Mouse (Mus musculus): ENCODE data around the gene Gm9821. TPM values are rescaled to one million over a fixed set of nuclear protein-coding genes. Genes with fewer than 3 reads are reported as not detected.

Gene Gm9821
- polyA plus RNA-seq, 1 experiment from 2014 or later = 0.38 TPM

GRCm38 (mm10) chr2:91953825-91954224 lies 8.3 kb downstream of the Gm9821 start:
- Histone ChIP-seq H3K4me2 (replicated peaks) (no peak overlapping the region), H3K27ac (no peak overlapping the region), H3K36me3 (no peaks in the 10 kb centered on the region), H3K4me3 (replicated peaks) (no peak overlapping the region), H3K4me1 (replicated peaks) (peaks cover 41% of the 10 kb centered on the region), H3K27me3 (no peaks in the 10 kb centered on the region), H3K9me3 (no peaks in the 10 kb centered on the region), H3K9ac (replicated peaks) (no peak overlapping the region; the same call in 1 of the 2 replicates)
- no peak for ATAC-seq
- 32% methylated on average over 5 of the region's 5 CpGs for WGBS

GRCm38 (mm10) chr2:91955121-91955591 lies 9.7 kb downstream of the Gm9821 start:
- H3K27ac ChIP-seq = no peak overlapping the region
- H3K9me3 ChIP-seq = no peaks in the 10 kb centered on the region
- no peak for ATAC-seq
- no peaks in the 10 kb centered on the region for H3K27me3 ChIP-seq
- H3K4me2 ChIP-seq (replicated peaks) = no peak overlapping the region
- H3K4me3 ChIP-seq (replicated peaks) = no peak overlapping the region
- H3K4me1 ChIP-seq (replicated peaks) = peaks cover 41% of the 10 kb centered on the region
- H3K36me3 ChIP-seq = no peaks in the 10 kb centered on the region
- 91% methylated on average over 4 of the region's 4 CpGs for WGBS
- H3K9ac ChIP-seq (replicated peaks) = no peak overlapping the region

GRCm38 (mm10) chr2:91955875-91956274 lies 10.4 kb downstream of the Gm9821 start:
- H3K4me1 ChIP-seq (replicated peaks) = peaks cover 35% of the 10 kb centered on the region
- no peak overlapping the region for H3K27ac ChIP-seq
- 87% methylated on average over 6 of the region's 6 CpGs for WGBS
- H3K9me3 ChIP-seq = no peaks in the 10 kb centered on the region
- no peak overlapping the region for H3K4me3 ChIP-seq (replicated peaks)
- no peak overlapping the region for H3K4me2 ChIP-seq (replicated peaks)
- no peaks in the 10 kb centered on the region for H3K27me3 ChIP-seq
- no peak for ATAC-seq
- H3K36me3 ChIP-seq = no peaks in the 10 kb centered on the region
- no peak overlapping the region for H3K9ac ChIP-seq (replicated peaks)

GRCm38 (mm10) chr2:91957096-91957495 lies 11.6 kb downstream of the Gm9821 start:
- Histone ChIP-seq H3K9me3 (no peaks in the 10 kb centered on the region), H3K4me1 (replicated peaks) (peaks cover 40% of the 10 kb centered on the region), H3K4me2 (replicated peaks) (no peak overlapping the region), H3K9ac (replicated peaks) (no peak overlapping the region), H3K27me3 (no peaks in the 10 kb centered on the region), H3K36me3 (no peaks in the 10 kb centered on the region), H3K27ac (0 out of 2 replicates have a peak overlapping the region, but pooled peaks have one; percentile 25), H3K4me3 (replicated peaks) (no peak overlapping the region)
- WGBS = 51% methylated on average over 4 of the region's 4 CpGs
- peak; percentile 54 for ATAC-seq

GRCm38 (mm10) chr2:91958049-91958448 lies 12.5 kb downstream of the Gm9821 start:
- no peaks in the 10 kb centered on the region for H3K36me3 ChIP-seq
- H3K4me2 ChIP-seq (replicated peaks) = no peak overlapping the region
- H3K27me3 ChIP-seq = no peaks in the 10 kb centered on the region
- no peaks in the 10 kb centered on the region for H3K9me3 ChIP-seq
- H3K4me1 ChIP-seq (replicated peaks) = peaks cover 50% of the 10 kb centered on the region
- no peak overlapping the region for H3K9ac ChIP-seq (replicated peaks)
- ATAC-seq = no peak
- no peak overlapping the region for H3K4me3 ChIP-seq (replicated peaks)
- no peak overlapping the region for H3K27ac ChIP-seq
- 94% methylated on average over 8 of the region's 8 CpGs for WGBS

- Histone ChIP-seq H3K27me3 (no peaks in the 10 kb centered on the region), H3K27ac (no peak overlapping the region), H3K4me3 (replicated peaks) (no peak overlapping the region), H3K9ac (replicated peaks) (no peak overlapping the region), H3K9me3 (no peaks in the 10 kb centered on the region), H3K36me3 (no peaks in the 10 kb centered on the region), H3K4me2 (replicated peaks) (no peak overlapping the region), H3K4me1 (replicated peaks) (peaks cover 52% of the 10 kb centered on the region)
- 53% methylated on average over 10 of the region's 10 CpGs for WGBS
- no peak for ATAC-seq
These were observed 13.4 kb downstream of the Gm9821 start for GRCm38 (mm10) chr2:91958701-91959457.

- Histone ChIP-seq H3K4me3 (replicated peaks) (no peak overlapping the region), H3K27me3 (peaks cover 3% of the 10 kb centered on the region; the same call in 1 of the 2 replicates), H3K4me2 (replicated peaks) (no peak overlapping the region), H3K9ac (replicated peaks) (no peak overlapping the region), H3K9me3 (no peaks in the 10 kb centered on the region), H3K4me1 (replicated peaks) (peaks cover 48% of the 10 kb centered on the region), H3K27ac (no peak overlapping the region), H3K36me3 (no peaks in the 10 kb centered on the region)
- ATAC-seq = no peak
- 74% methylated on average over 11 of the region's 11 CpGs for WGBS
These were observed 14.3 kb downstream of the Gm9821 start for GRCm38 (mm10) chr2:91959544-91960410.

GRCm38 (mm10) chr2:91960459-91960858 lies 15.0 kb downstream of the Gm9821 start:
- H3K9ac ChIP-seq (replicated peaks) = no peak overlapping the region
- no peaks in the 10 kb centered on the region for H3K9me3 ChIP-seq
- H3K4me2 ChIP-seq (replicated peaks) = no peak overlapping the region
- H3K4me3 ChIP-seq (replicated peaks) = no peak overlapping the region
- no peaks in the 10 kb centered on the region for H3K36me3 ChIP-seq
- WGBS = 94% methylated on average over 5 of the region's 5 CpGs
- H3K27ac ChIP-seq = no peak overlapping the region
- peaks cover 52% of the 10 kb centered on the region for H3K4me1 ChIP-seq (replicated peaks)
- H3K27me3 ChIP-seq = peaks cover 10% of the 10 kb centered on the region
- no peak for ATAC-seq

GRCm38 (mm10) chr2:91961901-91962761 lies 16.6 kb downstream of the Gm9821 start:
- peak overlapping the region; percentile 91 for H3K4me2 ChIP-seq (replicated peaks)
- peaks cover 22% of the 10 kb centered on the region for H3K27me3 ChIP-seq
- no peaks in the 10 kb centered on the region for H3K9me3 ChIP-seq
- peak overlapping the region; percentile 91 for H3K9ac ChIP-seq (replicated peaks)
- peaks cover 49% of the 10 kb centered on the region for H3K4me1 ChIP-seq (replicated peaks)
- 79% methylated on average over 4 of the region's 4 CpGs for WGBS
- H3K36me3 ChIP-seq = no peaks in the 10 kb centered on the region
- no peak overlapping the region for H3K27ac ChIP-seq
- peak overlapping the region; percentile 86 for H3K4me3 ChIP-seq (replicated peaks)
- no peak for ATAC-seq

- H3K9ac ChIP-seq (replicated peaks) = peak overlapping the region; percentile 91
- H3K4me2 ChIP-seq (replicated peaks) = peak overlapping the region; percentile 91
- H3K27me3 ChIP-seq = peaks cover 22% of the 10 kb centered on the region
- under 1% methylated on average over 37 of the region's 39 CpGs for WGBS
- peak overlapping the region; percentile 82 for H3K27ac ChIP-seq
- peak overlapping the region; percentile 86 for H3K4me3 ChIP-seq (replicated peaks)
- peak; percentile 69; the same call in 1 of the 2 replicates for ATAC-seq
- peaks cover 41% of the 10 kb centered on the region for H3K4me1 ChIP-seq (replicated peaks)
- H3K36me3 ChIP-seq = no peaks in the 10 kb centered on the region
- no peaks in the 10 kb centered on the region for H3K9me3 ChIP-seq
These were observed 17.4 kb downstream of the Gm9821 start for GRCm38 (mm10) chr2:91962864-91963401.

- ATAC-seq = peak; percentile 96
- Histone ChIP-seq H3K36me3 (no peaks in the 10 kb centered on the region), H3K4me1 (replicated peaks) (peaks cover 39% of the 10 kb centered on the region), H3K4me3 (replicated peaks) (peak overlapping the region; percentile 86), H3K9ac (replicated peaks) (peak overlapping the region; percentile 91), H3K4me2 (replicated peaks) (peak overlapping the region; percentile 91), H3K27ac (peak overlapping the region; percentile 82), H3K27me3 (peaks cover 22% of the 10 kb centered on the region), H3K9me3 (no peaks in the 10 kb centered on the region)
- under 1% methylated on average over 49 of the region's 57 CpGs for WGBS
These were observed 18.0 kb downstream of the Gm9821 start for GRCm38 (mm10) chr2:91963443-91963932.
